Mouse (Mus musculus) left cerebral cortex, postnatal 10 days (tissue): Measurements from ENCODE around the gene Ptgfrn. TPM values are rescaled to one million over a fixed set of nuclear protein-coding genes. Genes with fewer than 3 reads are reported as not detected.
A peak's percentile ranks its signal among the peaks of the same experiment; 100 is the strongest.

ENCODE experiments used
- DNase-seq, 2 experiments: peaks; one replicate each; pipeline ENCODE4 v3.0.0; 2021 to 2022; ENCODE audit warnings: low spot score in 2 of 2, mixed read lengths in 1 of 2; ENCODE audit errors: extremely low spot score in 1 of 2
- intact Hi-C: fragments of 180-260 bp; cut with DNase I; formaldehyde crosslinking; loops from one replicate; pipeline ENCODE4 v1.15.1; 2025
- total RNA-seq, 2 experiments: library from RNA; stranded (reverse); gene quantifications; 2 replicates each; pipeline ENCODE4 v1.2.3; 2021

Ptgfrn gene
- total RNA-seq, 2 experiments from 2014 or later, result 43.3 to 46.2 TPM

- no peak for DNase-seq
- intact Hi-C loops, result no loop called here
Measured at GRCm38 (mm10) chr3:101097146-101097800, 12.8 kb downstream of the Ptgfrn start.

GRCm38 (mm10) chr3:101095761-101096449 lies 14.2 kb downstream of the Ptgfrn start:
- no peak for DNase-seq
- intact Hi-C loops, result no loop called here

GRCm38 (mm10) chr3:101092202-101092601 lies 17.9 kb downstream of the Ptgfrn start:
- no peak for DNase-seq
- intact Hi-C loops, result no loop called here

GRCm38 (mm10) chr3:101086584-101087445 lies 23.3 kb downstream of the Ptgfrn start:
- intact Hi-C loops, result no loop called here
- no peak for DNase-seq

- intact Hi-C loops, result no loop called here
- DNase-seq, result no peak
Measured at GRCm38 (mm10) chr3:101080925-101081324, 29.2 kb downstream of the Ptgfrn start.

- intact Hi-C loops, result no loop called here
- DNase-seq, result peak in 1 of 2 experiments; percentile 88
Measured at GRCm38 (mm10) chr3:101078344-101078743, 31.7 kb downstream of the Ptgfrn start.

GRCm38 (mm10) chr3:101077710-101078100 lies 32.4 kb downstream of the Ptgfrn start:
- intact Hi-C loops, result no loop called here
- DNase-seq, result no peak

- intact Hi-C loops, result no loop called here
- peak in 1 of 2 experiments; percentile 63 for DNase-seq
Measured at GRCm38 (mm10) chr3:101076966-101077709, 32.9 kb downstream of the Ptgfrn start.

- intact Hi-C loops, result no loop called here
Measured at GRCm38 (mm10) chr3:101075866-101076265, 34.2 kb downstream of the Ptgfrn start.

GRCm38 (mm10) chr3:101073384-101073783 lies 36.7 kb downstream of the Ptgfrn start:
- intact Hi-C loops, result no loop called here
- DNase-seq, result no peak

More at GRCm38 (mm10) chr3:101075866-101076265, 34.2 kb downstream of the Ptgfrn start:
- DNase-seq, result no peak

- intact Hi-C loops, result no loop called here
- no peak for DNase-seq
Measured at GRCm38 (mm10) chr3:101072506-101073215, 37.4 kb downstream of the Ptgfrn start.

GRCm38 (mm10) chr3:101071576-101071975 lies 38.5 kb downstream of the Ptgfrn start:
- intact Hi-C loops, result no loop called here
- DNase-seq, result no peak

GRCm38 (mm10) chr3:101070796-101071235 lies 39.3 kb downstream of the Ptgfrn start:
- DNase-seq, result no peak
- intact Hi-C loops, result no loop called here

- DNase-seq, result no peak
- intact Hi-C loops, result no loop called here
Measured at GRCm38 (mm10) chr3:101070230-101070795, 39.8 kb downstream of the Ptgfrn start.

- DNase-seq, result no peak
- intact Hi-C loops, result no loop called here
Measured at GRCm38 (mm10) chr3:101068701-101069100, 41.4 kb downstream of the Ptgfrn start.

- DNase-seq, result no peak
- intact Hi-C loops, result no loop called here
Measured at GRCm38 (mm10) chr3:101066175-101066574, 43.9 kb downstream of the Ptgfrn start.

GRCm38 (mm10) chr3:101061865-101062585 lies 48.1 kb downstream of the Ptgfrn start:
- intact Hi-C loops, result no loop called here
- no peak for DNase-seq
